Mouse (Mus musculus): ENCODE results near the gene Tmem109. TPM values are rescaled to one million over a fixed set of nuclear protein-coding genes. Genes with fewer than 3 reads are reported as not detected.
A peak's percentile ranks its signal among the peaks of the same experiment; 100 is the strongest.

Tmem109 gene
- polyA plus RNA-seq, 1 experiment from 2014 or later: 71.1 TPM

DNA sequence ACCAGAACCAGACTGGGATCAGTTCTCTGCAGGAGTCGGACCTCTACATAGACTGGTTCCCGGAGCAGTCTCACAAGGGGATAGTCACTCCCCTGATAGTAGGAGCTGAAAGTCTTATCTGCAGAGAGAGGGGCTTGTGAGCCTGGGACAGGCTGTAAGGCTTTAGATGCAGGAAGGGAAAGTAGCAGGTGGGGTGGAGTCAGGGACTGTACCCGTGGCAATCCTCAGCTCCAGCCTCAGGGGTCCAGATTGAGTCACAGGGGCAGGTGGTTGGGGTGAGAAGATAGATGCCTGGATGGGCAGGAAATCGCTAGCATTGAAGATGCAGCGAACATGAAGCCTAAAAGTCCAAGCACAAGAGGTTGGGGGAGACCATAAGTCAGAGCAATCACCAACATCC, 34.7 kb upstream of the Tmem109 start:
- no peak overlapping the region for H3K4me2 ChIP-seq (ENCODE audit: low read depth, severe bottlenecking)
- no peaks in the 10 kb centered on the region for H3K9me3 ChIP-seq (ENCODE audit: control insufficient read depth, low read length)
- no peaks in the 10 kb centered on the region for H3K4me1 ChIP-seq (ENCODE audit: control insufficient read depth, insufficient read depth, low read length)
- no peak overlapping the region for H3K27ac ChIP-seq (replicated peaks; ENCODE audit: low read depth, low read length)
- H3K9ac ChIP-seq (ENCODE audit: low read length): no peak overlapping the region
- DNase-seq (ENCODE audit: low spot score): no peak
- H3K36me3 ChIP-seq (ENCODE audit: control insufficient read depth, insufficient read depth, low read length): no peaks in the 10 kb centered on the region
- WGBS: 61% methylated on average over 5 of the region's 5 CpGs
- no peaks in the 10 kb centered on the region for H3K27me3 ChIP-seq (ENCODE audit: control insufficient read depth, insufficient read depth, low read length)
- no peak overlapping the region for H3K4me3 ChIP-seq (ENCODE audit: low read depth, low read length)
- ATAC-seq (ENCODE audit: insufficient number of reproducible peaks, low FRiP score, low TSS enrichment, low read depth): no peak

DNA sequence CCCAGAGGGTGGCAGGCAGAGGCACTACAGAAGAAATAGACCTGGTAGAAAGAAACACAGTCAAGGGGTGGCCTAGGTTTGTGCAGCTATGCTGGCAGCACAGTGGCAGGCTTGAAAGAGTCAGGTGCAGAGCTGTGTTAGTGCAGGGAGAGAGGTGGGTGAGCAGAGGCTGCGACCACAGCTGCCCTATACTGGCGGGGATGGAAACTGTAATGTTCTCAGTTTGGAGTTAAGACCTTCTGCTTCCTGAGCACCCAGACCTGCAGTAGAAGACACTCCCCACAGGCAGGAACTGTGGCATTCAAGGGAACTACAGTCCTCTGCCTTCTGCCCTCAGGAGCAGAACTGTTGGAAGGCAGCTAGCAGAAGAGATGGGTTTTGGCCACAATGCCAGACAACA, 33.1 kb upstream of the Tmem109 start:
- Histone ChIP-seq H3K9ac (ENCODE audit: low read length) (no peak overlapping the region), H3K4me3 (ENCODE audit: low read depth, low read length) (no peak overlapping the region), H3K27ac (replicated peaks; ENCODE audit: low read depth, low read length) (no peak overlapping the region), H3K4me2 (ENCODE audit: low read depth, severe bottlenecking) (no peak overlapping the region), H3K9me3 (ENCODE audit: control insufficient read depth, low read length) (no peaks in the 10 kb centered on the region), H3K4me1 (ENCODE audit: control insufficient read depth, insufficient read depth, low read length) (no peaks in the 10 kb centered on the region), H3K36me3 (ENCODE audit: control insufficient read depth, insufficient read depth, low read length) (no peaks in the 10 kb centered on the region), H3K27me3 (ENCODE audit: control insufficient read depth, insufficient read depth, low read length) (no peaks in the 10 kb centered on the region)
- DNase-seq (ENCODE audit: low spot score) (no peak), ATAC-seq (ENCODE audit: insufficient number of reproducible peaks, low FRiP score, low TSS enrichment, low read depth) (no peak)
- WGBS: 71% methylated on average over 2 of the region's 2 CpGs

DNA sequence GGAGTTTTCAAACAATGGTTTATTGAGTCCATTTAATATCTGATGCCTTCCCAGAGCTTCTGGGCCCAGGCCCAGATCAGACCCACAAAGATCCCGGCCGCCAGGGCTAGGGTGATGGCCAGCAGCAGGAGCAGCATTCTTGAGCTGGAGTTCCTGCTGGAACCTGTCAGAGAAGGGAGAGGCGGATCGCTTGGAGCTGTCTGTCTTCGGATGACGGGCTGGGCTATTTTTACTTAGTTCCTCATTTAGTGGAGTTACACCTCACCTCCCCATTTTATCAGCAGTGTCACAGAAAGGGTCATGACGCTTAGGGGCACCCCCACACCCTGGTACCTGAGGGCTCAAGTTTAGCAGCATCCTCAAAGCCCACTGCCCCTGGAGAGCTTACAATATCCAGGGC, 32.5 kb upstream of the Tmem109 start:
- Histone ChIP-seq H3K4me3 (ENCODE audit: low read depth, low read length) (no peak overlapping the region), H3K4me2 (ENCODE audit: low read depth, severe bottlenecking) (no peak overlapping the region), H3K9ac (ENCODE audit: low read length) (no peak overlapping the region), H3K9me3 (ENCODE audit: control insufficient read depth, low read length) (no peaks in the 10 kb centered on the region), H3K4me1 (ENCODE audit: control insufficient read depth, insufficient read depth, low read length) (no peaks in the 10 kb centered on the region), H3K36me3 (ENCODE audit: control insufficient read depth, insufficient read depth, low read length) (no peaks in the 10 kb centered on the region), H3K27ac (replicated peaks; ENCODE audit: low read depth, low read length) (no peak overlapping the region), H3K27me3 (ENCODE audit: control insufficient read depth, insufficient read depth, low read length) (no peaks in the 10 kb centered on the region)
- WGBS: 79% methylated on average over 7 of the region's 7 CpGs
- no peak for ATAC-seq (ENCODE audit: insufficient number of reproducible peaks, low FRiP score, low TSS enrichment, low read depth)
- no peak for DNase-seq (ENCODE audit: low spot score)

DNA sequence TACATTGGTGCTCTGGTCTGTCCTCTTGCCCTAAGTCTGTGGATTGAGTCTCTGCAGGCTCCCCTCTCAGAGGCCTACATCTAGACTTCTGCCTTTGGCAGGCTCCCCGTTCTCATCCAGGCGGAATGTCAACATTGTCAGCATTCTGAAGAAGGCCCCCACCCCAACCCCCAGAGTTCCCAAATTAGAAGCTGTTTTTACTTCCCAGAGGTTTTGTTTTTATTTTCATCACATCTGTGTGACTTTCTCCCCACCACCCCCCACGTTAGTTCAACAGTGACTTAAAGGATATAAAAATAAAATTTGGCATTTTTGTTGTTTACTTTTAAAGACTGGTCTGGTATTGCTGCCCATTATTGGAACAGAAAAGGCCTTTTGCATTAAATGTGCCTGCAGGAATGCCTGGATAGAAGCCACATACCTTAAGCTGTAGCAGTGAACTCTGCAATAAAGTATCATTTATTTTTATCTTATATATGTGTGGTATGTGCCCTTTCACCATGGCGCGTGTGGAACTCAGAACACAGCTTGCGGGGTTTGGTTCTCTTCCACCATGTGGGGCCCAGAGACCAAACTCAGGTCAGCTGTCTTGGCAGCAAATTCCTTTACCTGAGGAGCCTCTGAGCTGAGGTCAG, 27.4 kb upstream of the Tmem109 start:
- 85% methylated on average over 6 of the region's 6 CpGs for WGBS
- ATAC-seq (ENCODE audit: insufficient number of reproducible peaks, low FRiP score, low TSS enrichment, low read depth) (no peak), DNase-seq (ENCODE audit: low spot score) (no peak)
- no peaks in the 10 kb centered on the region for H3K4me1 ChIP-seq (ENCODE audit: control insufficient read depth, insufficient read depth, low read length)
- peaks cover 9% of the 10 kb centered on the region; the same call in 1 of the 2 replicates for H3K36me3 ChIP-seq (ENCODE audit: control insufficient read depth, insufficient read depth, low read length)
- no peak overlapping the region for H3K9ac ChIP-seq (ENCODE audit: low read length)
- no peaks in the 10 kb centered on the region for H3K27me3 ChIP-seq (ENCODE audit: control insufficient read depth, insufficient read depth, low read length)
- H3K27ac ChIP-seq (replicated peaks; ENCODE audit: low read depth, low read length): no peak overlapping the region
- no peaks in the 10 kb centered on the region for H3K9me3 ChIP-seq (ENCODE audit: control insufficient read depth, low read length)
- H3K4me3 ChIP-seq (ENCODE audit: low read depth, low read length): no peak overlapping the region
- no peak overlapping the region for H3K4me2 ChIP-seq (ENCODE audit: low read depth, severe bottlenecking)

DNA sequence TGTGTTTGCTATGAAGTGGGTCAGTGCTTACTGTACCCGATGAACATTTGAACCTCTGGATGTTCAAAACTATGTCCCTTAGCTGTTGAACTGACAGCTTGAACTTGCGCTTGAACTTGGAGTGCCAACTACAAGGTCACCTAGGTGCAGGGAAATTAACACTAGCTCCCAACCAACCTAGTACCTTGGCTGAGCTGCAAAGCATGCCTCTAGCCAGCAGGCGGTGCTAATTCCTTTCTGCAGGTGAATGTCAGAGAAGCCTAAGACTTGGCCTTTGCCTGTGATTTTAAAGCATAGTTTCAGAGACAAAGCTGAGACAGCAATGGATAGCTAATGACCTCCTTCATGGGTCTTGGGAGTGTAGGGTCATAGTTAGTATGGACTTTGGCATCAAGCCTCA, 26.1 kb upstream of the Tmem109 start:
- Histone ChIP-seq H3K27ac (replicated peaks; ENCODE audit: low read depth, low read length) (no peak overlapping the region), H3K9ac (ENCODE audit: low read length) (no peak overlapping the region), H3K4me2 (ENCODE audit: low read depth, severe bottlenecking) (no peak overlapping the region), H3K4me1 (ENCODE audit: control insufficient read depth, insufficient read depth, low read length) (no peaks in the 10 kb centered on the region), H3K4me3 (ENCODE audit: low read depth, low read length) (no peak overlapping the region), H3K27me3 (ENCODE audit: control insufficient read depth, insufficient read depth, low read length) (no peaks in the 10 kb centered on the region), H3K36me3 (ENCODE audit: control insufficient read depth, insufficient read depth, low read length) (peaks cover 18% of the 10 kb centered on the region), H3K9me3 (ENCODE audit: control insufficient read depth, low read length) (no peaks in the 10 kb centered on the region)
- ATAC-seq (ENCODE audit: insufficient number of reproducible peaks, low FRiP score, low TSS enrichment, low read depth) (no peak), DNase-seq (ENCODE audit: low spot score) (peak; percentile 64)
- WGBS: 56% methylated on average over 3 of the region's 3 CpGs

DNA sequence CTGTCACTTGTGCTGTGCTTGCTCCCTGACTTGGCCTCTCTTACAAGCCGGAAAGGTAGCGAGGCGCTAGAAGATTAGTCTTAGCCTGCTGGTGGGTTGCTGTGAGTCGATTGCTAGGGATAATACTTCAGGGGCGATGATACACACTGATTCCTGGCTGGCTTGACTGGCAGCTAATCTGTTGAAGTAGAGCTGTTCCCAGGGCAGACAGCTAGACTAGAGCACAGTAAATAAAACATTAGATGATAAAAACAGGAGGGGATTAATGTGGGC, 23.9 kb upstream of the Tmem109 start:
- ATAC-seq (ENCODE audit: insufficient number of reproducible peaks, low FRiP score, low TSS enrichment, low read depth) (no peak), DNase-seq (ENCODE audit: low spot score) (no peak)
- H3K27me3 ChIP-seq (ENCODE audit: control insufficient read depth, insufficient read depth, low read length): no peaks in the 10 kb centered on the region
- no peak overlapping the region for H3K4me2 ChIP-seq (ENCODE audit: low read depth, severe bottlenecking)
- 92% methylated on average over 5 of the region's 5 CpGs for WGBS
- no peak overlapping the region for H3K4me3 ChIP-seq (ENCODE audit: low read depth, low read length)
- H3K4me1 ChIP-seq (ENCODE audit: control insufficient read depth, insufficient read depth, low read length): no peaks in the 10 kb centered on the region
- peaks cover 28% of the 10 kb centered on the region for H3K36me3 ChIP-seq (ENCODE audit: control insufficient read depth, insufficient read depth, low read length)
- H3K9me3 ChIP-seq (ENCODE audit: control insufficient read depth, low read length): no peaks in the 10 kb centered on the region
- no peak overlapping the region for H3K9ac ChIP-seq (ENCODE audit: low read length)
- no peak overlapping the region for H3K27ac ChIP-seq (replicated peaks; ENCODE audit: low read depth, low read length)

DNA sequence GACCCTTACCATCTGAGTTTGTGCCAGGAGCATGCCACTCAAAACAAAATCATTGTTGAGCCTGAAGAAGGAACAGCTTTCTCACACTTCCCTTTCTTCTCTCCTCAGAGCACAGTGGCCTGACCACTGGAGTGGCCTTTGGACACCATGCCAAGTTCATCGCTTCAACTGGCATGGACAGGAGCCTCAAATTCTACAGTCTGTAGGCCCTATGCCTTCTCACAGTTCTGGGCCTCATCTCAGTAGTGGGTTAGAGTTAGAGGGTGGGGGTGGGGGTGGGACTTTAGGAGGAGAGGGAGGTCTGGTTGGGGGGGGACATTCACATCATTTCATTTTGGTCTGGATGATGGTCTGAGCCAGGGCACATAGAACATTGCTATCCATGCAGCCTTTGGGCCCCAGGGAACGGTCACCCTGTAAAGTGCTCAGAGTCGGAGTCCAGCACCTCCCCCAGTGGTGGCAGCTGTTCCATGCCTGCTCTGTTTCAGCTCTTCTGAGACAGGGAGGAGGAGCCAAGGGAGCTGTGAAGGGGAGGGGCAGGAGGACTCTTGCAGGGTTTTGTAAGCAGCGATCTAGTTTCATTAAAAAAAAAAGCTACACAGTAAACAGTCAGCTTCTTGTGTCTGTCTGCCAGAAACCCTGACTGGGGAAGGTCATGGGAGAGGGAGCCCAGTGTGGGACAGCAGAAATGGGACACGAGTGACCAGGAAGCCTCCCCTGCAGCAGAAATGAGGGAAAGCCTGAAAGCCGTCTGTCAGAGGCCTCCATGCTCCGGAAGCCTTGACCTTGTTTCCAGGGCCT, 23.3 kb upstream of the Tmem109 start:
- H3K9me3 ChIP-seq (ENCODE audit: control insufficient read depth, low read length): no peaks in the 10 kb centered on the region
- H3K36me3 ChIP-seq (ENCODE audit: control insufficient read depth, insufficient read depth, low read length): peaks cover 33% of the 10 kb centered on the region
- H3K4me3 ChIP-seq (ENCODE audit: low read depth, low read length): no peak overlapping the region
- WGBS: 55% methylated on average over 7 of the region's 7 CpGs
- no peak overlapping the region for H3K9ac ChIP-seq (ENCODE audit: low read length)
- H3K4me2 ChIP-seq (ENCODE audit: low read depth, severe bottlenecking): no peak overlapping the region
- DNase-seq (ENCODE audit: low spot score): peak; percentile 28
- no peaks in the 10 kb centered on the region for H3K27me3 ChIP-seq (ENCODE audit: control insufficient read depth, insufficient read depth, low read length)
- ATAC-seq (ENCODE audit: insufficient number of reproducible peaks, low FRiP score, low TSS enrichment, low read depth): 0 out of 2 replicates have a peak, but pooled peaks have one; percentile 52
- H3K27ac ChIP-seq (replicated peaks; ENCODE audit: low read depth, low read length): no peak overlapping the region
- H3K4me1 ChIP-seq (ENCODE audit: control insufficient read depth, insufficient read depth, low read length): no peaks in the 10 kb centered on the region

DNA sequence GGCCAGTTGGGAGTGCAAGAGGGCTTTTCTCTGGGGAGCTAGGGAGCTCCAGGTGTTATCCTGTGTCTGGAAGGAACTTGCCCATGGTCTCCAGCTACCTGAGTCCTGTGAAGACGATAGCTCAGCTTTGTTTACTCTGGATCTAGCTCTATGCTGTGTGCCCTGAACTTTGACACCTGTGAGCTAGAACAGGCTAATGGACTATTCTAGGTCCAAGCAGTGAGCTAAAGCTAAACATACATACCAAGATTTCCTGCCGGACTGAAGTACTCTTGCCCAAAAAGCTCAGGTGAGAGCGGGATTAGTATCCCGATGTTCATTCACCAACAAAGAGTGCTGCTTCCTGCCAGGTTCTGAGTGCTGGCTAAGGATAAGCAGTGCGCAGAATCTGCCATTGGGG, 22.7 kb upstream of the Tmem109 start:
- no peaks in the 10 kb centered on the region for H3K27me3 ChIP-seq (ENCODE audit: control insufficient read depth, insufficient read depth, low read length)
- peaks cover 38% of the 10 kb centered on the region for H3K36me3 ChIP-seq (ENCODE audit: control insufficient read depth, insufficient read depth, low read length)
- no peak overlapping the region for H3K4me2 ChIP-seq (ENCODE audit: low read depth, severe bottlenecking)
- no peak overlapping the region for H3K9ac ChIP-seq (ENCODE audit: low read length)
- WGBS: 92% methylated on average over 5 of the region's 5 CpGs
- no peaks in the 10 kb centered on the region for H3K9me3 ChIP-seq (ENCODE audit: control insufficient read depth, low read length)
- ATAC-seq (ENCODE audit: insufficient number of reproducible peaks, low FRiP score, low TSS enrichment, low read depth) (no peak), DNase-seq (ENCODE audit: low spot score) (no peak)
- H3K27ac ChIP-seq (replicated peaks; ENCODE audit: low read depth, low read length): no peak overlapping the region
- H3K4me1 ChIP-seq (ENCODE audit: control insufficient read depth, insufficient read depth, low read length): no peaks in the 10 kb centered on the region
- H3K4me3 ChIP-seq (ENCODE audit: low read depth, low read length): no peak overlapping the region
